Mouse (Mus musculus) embryonic facial prominence, embryonic 10.5 days (tissue): ENCODE results near the gene Isl1. TPM values are rescaled to one million over a fixed set of nuclear protein-coding genes. Genes with fewer than 3 reads are reported as not detected.
A peak's percentile ranks its signal among the peaks of the same experiment; 100 is the strongest.

Experiments used
- DNase-seq: peaks from one replicate; pipeline ENCODE4 v3.0.0-alpha.2; 2017; ENCODE audit warnings: low spot score
- H3K27ac ChIP-seq: fragments of 300-500 bp; sonication (generic); replicated peaks from 2 replicates; pipeline ENCODE4 v1.5.1; 2016; ENCODE audit warnings: mild to moderate bottlenecking
- H3K27me3 ChIP-seq: fragments of 300-500 bp; sonication (generic); replicated peaks from 2 replicates; pipeline ENCODE4 v1.6.1; 2016; ENCODE audit warnings: low read depth, mild to moderate bottlenecking; ENCODE audit not compliant: poor library complexity, severe bottlenecking
- H3K36me3 ChIP-seq: fragments of 300-500 bp; sonication (generic); replicated peaks from 2 replicates; pipeline ENCODE4 v1.6.1; 2016; ENCODE audit warnings: mild to moderate bottlenecking, moderate library complexity
- H3K4me1 ChIP-seq: fragments of 300-500 bp; sonication (generic); 2 replicates; pipeline ENCODE4 v1.6.1; 2016
- H3K4me3 ChIP-seq: fragments of 300-500 bp; sonication (generic); 2 replicates; pipeline ENCODE4 v1.5.1; 2016; ENCODE audit warnings: mild to moderate bottlenecking, moderate library complexity
- H3K9me3 ChIP-seq: fragments of 300-500 bp; sonication (generic); 2 replicates; pipeline ENCODE4 v1.6.1; 2016; ENCODE audit warnings: mild to moderate bottlenecking
- WGBS: fragments of 180-500 bp; shearing (Covaris S2); methylation state at CpG from one replicate; pipeline ENCODE4 v1.1.7; 2016; 5-methylcytosine and 5-hydroxymethylcytosine counted together
- polyA plus RNA-seq: library from polyadenylated mRNA; unstranded; fragments of >200 nt; fragmentation: Nextera tagmentation; extraction: Ambion mirVana; gene quantifications from 2 replicates; pipeline ENCODE4 v1.2.1, GENCODE M21; 2016

Gene Isl1
- polyA plus RNA-seq, 1 experiment from 2014 or later: 58.7 TPM

GRCm38 (mm10) chr13:116304713-116305470 lies 4.6 kb downstream of the Isl1 start:
- Histone ChIP-seq H3K4me1 (peaks cover 43% of the 10 kb centered on the region), H3K27me3 (peaks cover 97% of the 10 kb centered on the region), H3K27ac (peak overlapping the region; percentile 75), H3K36me3 (peaks cover 5% of the 10 kb centered on the region; the same call in 1 of the 2 replicates), H3K4me3 (peak overlapping the region; percentile 68), H3K9me3 (no peaks in the 10 kb centered on the region)
- under 1% methylated on average over 25 of the region's 25 CpGs for whole genome bisulfite sequencing
- peak; percentile 66 for DNase-seq

- 1% methylated on average over 6 of the region's 6 CpGs for WGBS
- no peak for DNase-seq
- peak overlapping the region; percentile 68 for H3K4me3 ChIP-seq
- H3K27me3 ChIP-seq: peaks cover 98% of the 10 kb centered on the region
- no peak overlapping the region; the same call in 1 of the 2 replicates for H3K27ac ChIP-seq
- H3K4me1 ChIP-seq: peaks cover 34% of the 10 kb centered on the region
- H3K36me3 ChIP-seq: peaks cover 5% of the 10 kb centered on the region; the same call in 1 of the 2 replicates
- no peaks in the 10 kb centered on the region for H3K9me3 ChIP-seq
These were observed 5.7 kb downstream of the Isl1 start for GRCm38 (mm10) chr13:116303766-116304165.

- H3K4me1 ChIP-seq: peaks cover 33% of the 10 kb centered on the region
- no peaks in the 10 kb centered on the region for H3K9me3 ChIP-seq
- 5% methylated on average over 15 of the region's 15 CpGs for WGBS
- peak overlapping the region; percentile 8; the same call in 1 of the 2 replicates for H3K27ac ChIP-seq
- peaks cover 5% of the 10 kb centered on the region; the same call in 1 of the 2 replicates for H3K36me3 ChIP-seq
- no peak for DNase-seq
- H3K27me3 ChIP-seq: peaks cover 97% of the 10 kb centered on the region
- H3K4me3 ChIP-seq: peak overlapping the region; percentile 68
These were observed 6.6 kb downstream of the Isl1 start for GRCm38 (mm10) chr13:116302861-116303260.

GRCm38 (mm10) chr13:116301706-116302105 lies 7.8 kb downstream of the Isl1 start:
- Histone ChIP-seq H3K27ac (no peak overlapping the region), H3K4me3 (no peak overlapping the region), H3K9me3 (no peaks in the 10 kb centered on the region), H3K36me3 (peaks cover 5% of the 10 kb centered on the region; the same call in 1 of the 2 replicates), H3K4me1 (peaks cover 41% of the 10 kb centered on the region), H3K27me3 (peaks cover 99% of the 10 kb centered on the region)
- WGBS: 6% methylated on average over 3 of the region's 3 CpGs
- no peak for DNase-seq

GRCm38 (mm10) chr13:116299241-116299640 lies 10.2 kb downstream of the Isl1 start:
- H3K4me1 ChIP-seq: peaks cover 30% of the 10 kb centered on the region
- whole genome bisulfite sequencing: 7% methylated on average over 7 of the region's 7 CpGs
- no peak overlapping the region for H3K4me3 ChIP-seq
- H3K9me3 ChIP-seq: no peaks in the 10 kb centered on the region
- no peak overlapping the region for H3K27ac ChIP-seq
- no peak for DNase-seq
- H3K27me3 ChIP-seq: peaks cover 99% of the 10 kb centered on the region
- H3K36me3 ChIP-seq: peaks cover 5% of the 10 kb centered on the region; the same call in 1 of the 2 replicates

- DNase-seq: no peak
- H3K27me3 ChIP-seq: peaks cover 99% of the 10 kb centered on the region
- 5% methylated on average over 13 of the region's 13 CpGs for WGBS
These were observed 10.8 kb downstream of the Isl1 start for GRCm38 (mm10) chr13:116298641-116299170.

GRCm38 (mm10) chr13:116298001-116298400 lies 11.5 kb downstream of the Isl1 start:
- Histone ChIP-seq H3K27ac (no peak overlapping the region), H3K9me3 (no peaks in the 10 kb centered on the region), H3K27me3 (peaks cover 99% of the 10 kb centered on the region), H3K4me1 (peaks cover 28% of the 10 kb centered on the region), H3K4me3 (peak overlapping the region; percentile 42), H3K36me3 (peaks cover 5% of the 10 kb centered on the region; the same call in 1 of the 2 replicates)
- no peak for DNase-seq
- WGBS: 4% methylated on average over 8 of the region's 8 CpGs

More at GRCm38 (mm10) chr13:116298641-116299170, 10.8 kb downstream of the Isl1 start:
- Histone ChIP-seq H3K36me3 (peaks cover 5% of the 10 kb centered on the region; the same call in 1 of the 2 replicates), H3K9me3 (no peaks in the 10 kb centered on the region), H3K27ac (no peak overlapping the region), H3K4me3 (no peak overlapping the region), H3K4me1 (peaks cover 30% of the 10 kb centered on the region)

- Histone ChIP-seq H3K27ac (peak overlapping the region; percentile 66), H3K36me3 (no peaks in the 10 kb centered on the region), H3K4me3 (peak overlapping the region; percentile 42), H3K27me3 (peaks cover 99% of the 10 kb centered on the region), H3K9me3 (no peaks in the 10 kb centered on the region), H3K4me1 (peaks cover 21% of the 10 kb centered on the region)
- WGBS: under 1% methylated on average over 33 of the region's 33 CpGs
- DNase-seq: peak; percentile 71
These were observed 12.3 kb downstream of the Isl1 start for GRCm38 (mm10) chr13:116297048-116297811.

GRCm38 (mm10) chr13:116295401-116295800 lies 14.1 kb downstream of the Isl1 start:
- no peak for DNase-seq
- peaks cover 21% of the 10 kb centered on the region for H3K4me1 ChIP-seq
- H3K27ac ChIP-seq: no peak overlapping the region
- H3K36me3 ChIP-seq: no peaks in the 10 kb centered on the region
- H3K9me3 ChIP-seq: no peaks in the 10 kb centered on the region
- peaks cover 96% of the 10 kb centered on the region for H3K27me3 ChIP-seq
- no peak overlapping the region for H3K4me3 ChIP-seq
- 10% methylated on average over 4 of the region's 4 CpGs for WGBS

- peaks cover 96% of the 10 kb centered on the region for H3K27me3 ChIP-seq
- H3K27ac ChIP-seq: peak overlapping the region; percentile 35; the same call in 1 of the 2 replicates
- peaks cover 21% of the 10 kb centered on the region for H3K4me1 ChIP-seq
- no peak overlapping the region for H3K4me3 ChIP-seq
- no peak for DNase-seq
- WGBS: 3% methylated on average over 6 of the region's 6 CpGs
- no peaks in the 10 kb centered on the region for H3K9me3 ChIP-seq
- no peaks in the 10 kb centered on the region for H3K36me3 ChIP-seq
These were observed 14.8 kb downstream of the Isl1 start for GRCm38 (mm10) chr13:116294734-116295133.

- Histone ChIP-seq H3K4me3 (peak overlapping the region; percentile 48), H3K9me3 (no peaks in the 10 kb centered on the region), H3K4me1 (peaks cover 21% of the 10 kb centered on the region), H3K27ac (peak overlapping the region; percentile 73), H3K27me3 (peaks cover 90% of the 10 kb centered on the region), H3K36me3 (no peaks in the 10 kb centered on the region)
- 0% methylated on average over 11 of the region's 11 CpGs for WGBS
- no peak for DNase-seq
These were observed 15.4 kb downstream of the Isl1 start for GRCm38 (mm10) chr13:116294151-116294461.

- Histone ChIP-seq H3K4me1 (peaks cover 21% of the 10 kb centered on the region), H3K36me3 (no peaks in the 10 kb centered on the region), H3K4me3 (peak overlapping the region; percentile 48), H3K27me3 (peaks cover 84% of the 10 kb centered on the region), H3K9me3 (no peaks in the 10 kb centered on the region), H3K27ac (peak overlapping the region; percentile 73)
- peak; percentile 80 for DNase-seq
- 1% methylated on average over 27 of the region's 27 CpGs for WGBS
These were observed 16.0 kb downstream of the Isl1 start for GRCm38 (mm10) chr13:116293301-116294150.
